Mouse (Mus musculus): ENCODE results near the gene Ccdc70.
"Not testable (repeated sequence)": the region's sequence is repeated elsewhere in the genome, so short reads cannot be mapped to it uniquely, and the experiment has no call there.

Gene Ccdc70

DNA sequence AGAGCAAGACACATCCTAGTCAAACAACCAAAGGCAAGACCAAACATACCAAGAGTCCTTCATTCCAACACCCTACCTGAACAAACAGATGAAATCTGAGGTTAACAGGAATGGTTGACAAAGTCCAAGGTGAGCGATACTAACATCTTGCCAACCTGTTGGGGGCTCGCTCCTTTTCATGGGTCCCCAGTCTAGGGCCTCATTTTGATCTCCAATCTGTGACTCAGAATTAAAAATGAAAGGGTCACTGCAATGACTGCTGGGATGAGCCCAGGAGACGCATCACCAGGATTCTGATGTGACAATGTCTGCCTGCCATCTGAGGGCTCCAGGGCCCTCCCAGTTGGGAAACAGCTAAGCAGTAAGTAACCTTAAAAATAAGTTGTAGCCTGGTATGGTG is at the start of gene Ccdc70:
Gene Ccdc70 (plus strand): TSS at position 301 of the 400 bp plus-strand sequence.
- no peak for DNase-seq

- DNase-seq = not testable (repeated sequence)
Measured at GRCm38 (mm10) chr8:21930754-21931153, 38.8 kb upstream of the Ccdc70 start.

- no peak for DNase-seq
Measured at GRCm38 (mm10) chr8:21932610-21933009, 37.0 kb upstream of the Ccdc70 start, which contains the start of gene Defb15. Gene Defb15, minus strand, starts transcription at chr8:21932710.

- DNase-seq = not testable (repeated sequence)
Measured at GRCm38 (mm10) chr8:21938052-21938451, 31.5 kb upstream of the Ccdc70 start, which contains the start of gene Defb35. Gene Defb35, plus strand, starts transcription at chr8:21938352.

GRCm38 (mm10) chr8:21946462-21946861 is 23.1 kb upstream of the Ccdc70 start, which contains the start of gene Defb13:
Gene Defb13, plus strand, starts transcription at chr8:21946762.
- DNase-seq = no peak

- no peak for DNase-seq
Measured at GRCm38 (mm10) chr8:21947311-21948017, 22.1 kb upstream of the Ccdc70 start.

DNA sequence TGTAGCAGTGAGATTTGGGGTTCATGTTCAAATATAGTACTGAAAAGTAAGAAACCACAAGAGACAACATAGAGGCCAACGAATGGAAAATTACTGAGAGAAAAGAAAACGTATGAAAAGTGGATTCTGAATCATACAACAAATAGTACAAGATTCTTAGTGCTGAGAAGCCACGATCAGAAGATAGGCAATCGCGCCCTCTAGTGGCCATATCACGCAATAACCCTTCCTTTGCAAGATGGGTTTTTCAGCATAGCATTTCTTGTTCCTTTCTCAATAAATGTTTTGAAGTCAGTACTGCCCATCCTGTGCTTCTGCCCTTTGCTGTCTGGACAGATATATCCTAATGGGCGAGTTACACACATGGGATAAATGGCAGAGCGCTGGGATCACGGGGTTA is 14.3 kb upstream of the Ccdc70 start:
- DNase-seq = peak; percentile 27

DNA sequence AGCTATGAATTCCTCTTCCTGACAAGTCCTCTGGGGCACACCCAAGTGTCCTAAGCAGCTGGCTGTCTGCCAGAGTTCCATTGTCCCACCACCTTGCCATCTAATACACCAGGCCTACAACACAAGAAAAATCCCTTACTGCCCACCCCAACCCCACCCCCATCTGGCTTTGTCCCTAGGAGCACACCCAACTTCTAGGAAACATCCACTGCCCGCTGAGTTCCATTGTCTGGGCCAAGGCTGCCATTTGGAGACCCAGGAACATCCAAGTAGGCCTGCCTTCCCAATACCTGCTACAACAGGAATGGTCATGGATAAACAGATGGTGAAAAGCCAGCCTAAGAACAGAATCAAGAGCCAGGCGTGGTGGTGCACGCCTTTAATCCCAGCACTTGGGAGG is 13.2 kb upstream of the Ccdc70 start:
- DNase-seq = no peak

GRCm38 (mm10) chr8:21958414-21958813 is 11.2 kb upstream of the Ccdc70 start, which contains the start of gene Fam90a1a:
Gene Fam90a1a, plus strand, starts transcription at chr8:21958714.
- DNase-seq = no peak

DNA sequence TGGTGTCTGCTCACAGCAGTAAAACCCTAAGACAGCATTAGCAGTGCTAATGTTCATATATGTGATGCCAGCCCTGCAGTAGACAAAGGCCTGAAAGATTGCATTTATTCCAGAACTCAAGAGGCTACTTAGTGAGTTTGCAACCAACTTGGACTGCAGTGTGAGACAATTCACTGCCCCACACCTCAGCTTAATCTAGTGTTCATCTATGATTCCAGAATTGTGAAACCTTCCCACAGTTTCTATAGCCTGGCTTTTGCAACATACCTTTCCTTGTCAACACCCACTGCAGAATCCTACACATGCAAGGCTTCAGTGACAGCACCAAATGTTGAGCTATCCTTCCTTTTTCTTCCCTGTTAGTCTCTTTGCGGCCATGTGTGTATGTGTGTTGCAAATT is 2.9 kb upstream of the Ccdc70 start:
- DNase-seq = no peak

- DNase-seq = peak; percentile 35
Measured at GRCm38 (mm10) chr8:21978193-21978592, 8.6 kb downstream of the Ccdc70 start.

DNA sequence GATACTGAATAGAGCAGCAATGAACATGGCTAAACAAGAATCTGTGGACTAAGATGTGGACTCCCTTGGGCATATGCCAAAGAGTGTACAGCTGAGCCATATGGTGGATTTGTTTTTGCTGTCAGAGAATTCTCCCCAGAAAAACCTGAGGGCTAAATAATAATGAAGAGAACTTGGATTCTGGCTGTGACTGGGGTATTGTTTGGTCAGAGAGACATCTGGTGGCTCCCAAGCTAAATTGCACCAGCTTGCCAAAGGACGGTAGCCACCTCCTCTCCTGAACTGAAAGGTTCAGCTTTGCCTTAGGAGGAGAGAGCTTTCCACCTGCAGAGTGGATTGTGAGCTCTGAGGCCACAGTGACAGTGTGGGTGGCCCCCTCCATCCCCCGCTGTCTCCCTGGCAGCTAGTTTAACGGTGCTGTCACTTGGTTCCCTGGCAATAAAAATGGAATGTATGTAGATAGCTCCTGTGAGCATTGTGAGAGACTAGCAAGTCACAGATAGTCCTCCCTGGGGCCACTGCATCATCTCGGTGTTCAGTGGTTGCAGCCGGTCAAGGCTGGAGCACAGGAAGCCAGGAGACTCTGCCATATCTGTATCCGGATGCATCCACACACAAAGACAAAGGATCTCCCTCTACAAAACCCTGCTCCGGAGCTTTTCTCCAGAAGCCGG is 12.2 kb downstream of the Ccdc70 start:
- peak; percentile 40 for DNase-seq

- DNase-seq = peak; percentile 59
Measured at GRCm38 (mm10) chr8:21992184-21992583, 22.6 kb downstream of the Ccdc70 start.

- DNase-seq = no peak
Measured at GRCm38 (mm10) chr8:21995181-21995580, 25.6 kb downstream of the Ccdc70 start.

DNA sequence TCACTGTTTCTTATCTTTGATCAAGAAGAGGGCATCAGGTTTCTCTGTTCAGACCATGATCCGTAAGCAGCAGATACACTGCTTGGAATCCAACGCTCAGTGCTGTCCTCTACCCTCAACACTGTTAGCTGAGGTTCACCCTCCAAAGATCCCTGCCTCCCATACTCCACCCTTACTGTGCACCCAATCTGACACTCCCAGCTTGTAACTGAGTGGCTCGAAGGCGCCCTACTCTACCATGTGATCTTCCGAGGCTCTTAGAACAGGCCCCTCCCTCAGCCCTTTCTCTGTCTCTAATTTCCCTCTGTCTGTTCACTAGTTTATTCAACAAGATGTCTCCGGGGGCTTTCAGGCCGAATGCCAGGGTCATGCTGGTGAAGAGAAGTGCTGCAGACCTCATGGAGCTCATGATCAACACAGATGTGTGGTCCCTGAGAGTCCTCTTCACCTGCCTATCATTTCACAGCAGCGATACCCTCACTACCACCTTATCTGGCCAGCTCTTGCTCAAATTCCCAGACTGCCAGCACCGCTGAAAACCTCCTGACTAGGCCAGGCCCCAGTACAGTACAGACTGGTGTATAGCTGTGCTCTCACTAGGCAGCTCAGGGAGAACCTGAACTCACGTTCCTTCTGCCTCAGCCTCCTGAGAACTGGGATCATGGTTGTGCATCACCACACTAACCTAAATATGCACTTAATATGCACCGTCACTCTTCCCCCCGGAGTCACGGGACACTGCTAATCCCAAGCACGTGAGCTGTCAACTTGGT is 35.4 kb downstream of the Ccdc70 start:
- no peak for DNase-seq

DNA sequence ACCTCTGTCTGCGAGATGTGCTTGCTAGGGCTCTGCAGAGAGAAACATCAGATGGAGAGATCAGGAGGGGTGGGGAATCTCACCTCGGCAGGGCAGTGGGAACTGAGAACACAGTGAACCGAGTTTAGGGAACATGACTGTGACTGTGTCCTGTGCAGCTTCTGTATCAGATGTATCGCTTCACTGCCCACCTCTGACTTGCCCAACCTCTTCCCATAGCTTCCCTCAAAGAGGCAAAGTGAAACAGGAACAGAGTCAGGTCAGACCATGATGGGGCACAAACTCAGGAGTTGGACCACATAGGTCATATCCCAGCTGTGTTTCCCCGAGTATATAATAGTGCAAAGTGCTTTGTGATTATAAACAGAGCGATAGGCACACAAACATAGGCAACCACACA is 36.8 kb downstream of the Ccdc70 start:
- DNase-seq = no peak

DNA sequence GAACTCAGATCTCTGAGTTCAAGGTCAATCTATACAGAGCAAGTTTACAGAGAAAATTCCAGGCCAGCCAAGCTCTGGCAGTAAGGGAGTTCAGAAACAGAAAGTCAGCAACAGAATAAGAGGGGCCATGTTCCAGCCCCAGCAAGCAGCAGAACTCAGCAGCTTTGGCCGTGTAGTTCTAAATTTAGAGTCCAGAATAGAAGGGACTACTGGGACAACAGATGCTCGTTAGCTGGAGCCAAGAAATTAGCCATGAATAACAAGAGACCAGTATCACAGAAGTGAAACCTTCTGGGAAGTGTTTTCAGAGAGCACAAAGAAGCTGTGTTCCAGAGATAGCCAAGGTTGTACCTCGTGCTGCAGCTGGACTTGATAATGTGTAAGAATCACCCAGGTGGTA is 39.8 kb downstream of the Ccdc70 start:
- peak; percentile 45 for DNase-seq

DNA sequence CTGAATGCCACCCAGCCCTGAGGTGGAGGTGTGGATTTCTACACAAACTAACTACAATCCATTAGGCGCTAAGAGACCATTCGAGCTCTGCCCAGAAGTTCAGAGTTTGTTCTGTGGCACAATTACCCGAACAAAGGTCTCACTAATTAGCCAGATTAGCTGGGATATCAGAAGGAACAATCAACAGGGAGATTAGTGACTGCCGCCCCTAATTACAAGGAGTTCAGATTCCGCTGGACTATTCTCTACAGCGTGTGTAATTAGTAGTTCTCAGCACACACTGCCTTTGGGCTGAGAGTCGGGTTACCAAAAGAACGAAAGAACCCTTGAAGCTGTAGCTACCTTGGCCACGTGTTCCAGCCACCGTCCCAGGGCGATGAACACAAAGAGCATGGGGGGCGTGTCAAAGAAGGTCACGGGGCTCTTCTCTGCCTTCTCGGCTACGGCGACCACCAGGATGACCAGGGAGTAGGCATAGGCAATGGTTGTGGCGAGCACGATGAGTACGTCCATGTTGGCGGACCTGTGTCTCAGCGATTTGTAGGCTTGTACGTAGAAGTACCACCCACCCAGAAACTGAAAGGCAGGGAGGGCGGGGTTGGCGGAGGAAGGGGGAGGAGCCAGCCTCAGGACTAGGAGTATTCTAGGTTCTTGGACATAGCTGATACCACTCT is 43.6 kb downstream of the Ccdc70 start:
- DNase-seq = no peak

- DNase-seq = no peak
Measured at GRCm38 (mm10) chr8:22017731-22018130, 48.2 kb downstream of the Ccdc70 start.

GRCm38 (mm10) chr8:22019498-22019897 is 49.9 kb downstream of the Ccdc70 start:
- no peak for DNase-seq

GRCm38 (mm10) chr8:22022244-22022643 is 52.7 kb downstream of the Ccdc70 start:
- DNase-seq = no peak
